Mouse (Mus musculus): ENCODE data around the gene Ybx1.

GRCm38 (mm10) chr4:119257083-119257482, 37.3 kb downstream of the Ybx1 start:
- TF ChIP-seq POLR2A (IDR thresholded peaks at IDR 0.05; ENCODE audit: borderline replicate concordance, insufficient read depth, low read length) (no peak), CTCF (IDR thresholded peaks at IDR 0.05; ENCODE audit: borderline replicate concordance, insufficient read depth, low read depth, low read length) (no peak)

Measured in cerebellum, adult 2 months (tissue).